Comparison of ENCODE assay signal across 9 mouse cellular contexts in the genomic region with DNA sequence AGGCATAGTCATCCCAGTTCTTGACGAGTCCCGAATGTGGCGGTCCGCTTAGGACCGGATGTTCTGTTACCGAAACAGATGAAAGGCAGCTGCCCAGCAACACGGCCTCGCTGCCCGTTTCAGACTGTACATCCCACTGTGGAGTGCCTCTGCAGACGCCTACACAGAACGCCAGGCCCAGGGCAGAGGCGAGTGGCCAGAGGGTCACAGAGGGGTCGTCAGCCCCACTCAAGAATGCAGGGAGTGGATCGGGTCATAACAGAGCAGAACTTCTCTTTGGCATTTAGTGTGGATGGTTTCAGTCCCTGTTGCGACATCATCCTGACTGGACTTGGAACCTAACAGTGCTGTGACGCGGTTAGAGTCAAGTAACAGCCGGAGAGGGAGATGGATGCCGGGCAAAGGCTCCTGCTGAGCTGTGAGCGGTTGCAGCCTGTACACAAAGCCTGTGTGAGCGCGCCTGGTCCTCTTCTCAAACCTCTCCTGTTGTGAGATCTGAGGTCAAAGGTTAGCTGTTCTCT.
DNase-seq lines count a peak whose midpoint lies in the region; ATAC-seq and TF ChIP-seq lines count a peak whose summit lies in the region.
"Had no signal": no experiment of that assay in that cellular context is flagged by ENCODE, and none has a peak within 500 bp of the region (broad histone marks: within the 10 kb centered on the region; RNA-seq: fewer than 3 reads in every experiment).

No protein-coding gene starts in this region.

- 0 out of 2 replicates have a peak overlapping the region, but pooled peaks have one; percentile 3 for H3K4me2 ChIP-seq in intestine, embryonic 15.5 days (replicated peaks)
- no peak overlapping the region for H3K4me2 ChIP-seq in liver, embryonic 14.5 days (ENCODE audit: low read depth)

- 45% methylated on average over 22 of the region's 22 CpGs for WGBS in intestine, embryonic 15.5 days
- WGBS in liver, embryonic 14.5 days (ENCODE audit: insufficient replicate concordance) = 74% methylated on average over 22 of the region's 22 CpGs

- H3K9me3 ChIP-seq in intestine, embryonic 15.5 days = no peaks in the 10 kb centered on the region
- no peaks in the 10 kb centered on the region for H3K9me3 ChIP-seq in liver, embryonic 14.5 days (ENCODE audit: control insufficient read depth, low read length)

- H3K36me3 ChIP-seq in intestine, embryonic 15.5 days = no peaks in the 10 kb centered on the region
- no peaks in the 10 kb centered on the region for H3K36me3 ChIP-seq in liver, embryonic 14.5 days (replicated peaks; ENCODE audit: control insufficient read depth, insufficient read depth, low read depth)

- peak; percentile 75 for ATAC-seq in intestine, embryonic 15.5 days
- peak; percentile 33; the same call in 1 of the 2 replicates for ATAC-seq in liver, embryonic 14.5 days (ENCODE audit: insufficient read depth)
- no peak for ATAC-seq in monocyte, adult 5-6 weeks (replicated peaks; ENCODE audit: insufficient number of reproducible peaks, low FRiP score, low TSS enrichment, poor library complexity, severe bottlenecking)

- H3K4me1 ChIP-seq in embryonic fibroblast, embryonic 13.5 days (ENCODE audit: control insufficient read depth, insufficient read depth, low read length) = peaks cover 9% of the 10 kb centered on the region; the same call in 1 of the 2 replicates
- H3K4me1 ChIP-seq in intestine, embryonic 15.5 days (replicated peaks) = peaks cover 13% of the 10 kb centered on the region
- peaks cover 0 to 3% of the 10 kb centered on the region in 2 experiments; a peak in 1 of 4 replicates for H3K4me1 ChIP-seq in liver, embryonic 14.5 days (replicated peaks; ENCODE audit: control insufficient read depth in 2 of 2, insufficient read depth in 2 of 2, low read length in 1 of 2)

- TF ChIP-seq CTCF in embryonic fibroblast, embryonic 13.5 days (IDR thresholded peaks at IDR 0.05; ENCODE audit: borderline replicate concordance, insufficient read depth, low read length) = no peak
- TF ChIP-seq CTCF in liver, embryonic 14.5 days (IDR thresholded peaks at IDR 0.05; ENCODE audit: low read depth) = no peak
- TF ChIP-seq CTCF in layer of hippocampus, adult 2 months (conservative IDR thresholded peaks at IDR 0.05) = no peak

- H3K27ac ChIP-seq in embryonic fibroblast, embryonic 13.5 days (ENCODE audit: insufficient read depth, low read length) = peak overlapping the region; percentile 86
- peak overlapping the region; percentile 1 for H3K27ac ChIP-seq in intestine, embryonic 15.5 days
- no peak overlapping the region for H3K27ac ChIP-seq in liver, embryonic 14.5 days
- H3K27ac ChIP-seq in layer of hippocampus, adult 2 months = no peak overlapping the region

- TF ChIP-seq EP300 in liver, embryonic 14.5 days (IDR thresholded peaks at IDR 0.05; ENCODE audit: low read depth) = no peak

- H3K9ac ChIP-seq in intestine, embryonic 15.5 days = no peak overlapping the region
- no peak overlapping the region for H3K9ac ChIP-seq in liver, embryonic 14.5 days (replicated peaks)

- TF ChIP-seq POLR2A in embryonic fibroblast, embryonic 13.5 days (IDR thresholded peaks at IDR 0.05; ENCODE audit: low read depth, low read length) = peak; percentile 37

- H3K4me3 ChIP-seq in embryonic fibroblast, embryonic 13.5 days (ENCODE audit: insufficient read depth, low read length) = no peak overlapping the region
- H3K4me3 ChIP-seq in intestine, embryonic 15.5 days (replicated peaks) = no peak overlapping the region
- no peak overlapping the region for H3K4me3 ChIP-seq in liver, embryonic 14.5 days (ENCODE audit: insufficient read depth in 1 of 2, low read depth in 2 of 2, low read length in 2 of 2)
- no peak overlapping the region for H3K4me3 ChIP-seq in layer of hippocampus, adult 2 months

- H3K27me3 ChIP-seq in intestine, embryonic 15.5 days (replicated peaks) = no peaks in the 10 kb centered on the region
- H3K27me3 ChIP-seq in liver, embryonic 14.5 days (ENCODE audit: control insufficient read depth, insufficient read depth, low read length) = no peaks in the 10 kb centered on the region
- H3K27me3 ChIP-seq: Patski had no signal

- DNase-seq in NIH3T3 (ENCODE audit: low read depth) = peak; percentile 94
- peak in 1 of 3 experiments; percentile 3 for DNase-seq in liver, embryonic 14.5 days (ENCODE audit: low read depth in 3 of 3, low spot score in 3 of 3)
- DNase-seq in skeletal muscle tissue, adult 2 months (ENCODE audit: low read depth, low spot score) = peak; percentile 84
- DNase-seq in left cerebral cortex, adult 11 months (ENCODE audit: low spot score) = no peak
- DNase-seq in layer of hippocampus, adult 2 months (ENCODE audit: low spot score in 2 of 2) = no peak

Comparison
In these comparisons a context has a peak if more than half of its experiments do, and no peak if none do; other contexts are left out.
1. DNase-seq: peak in NIH3T3 (single experiment) and skeletal muscle tissue, adult 2 months (single experiment); none in left cerebral cortex, adult 11 months (single experiment) and layer of hippocampus, adult 2 months (0 of 2).
2. H3K27ac ChIP-seq: peak in embryonic fibroblast, embryonic 13.5 days (single experiment) and intestine, embryonic 15.5 days (single experiment); none in liver, embryonic 14.5 days (single experiment) and layer of hippocampus, adult 2 months (single experiment).